Mouse (Mus musculus) liver, embryonic 14.5 days (tissue): ENCODE results near the gene Lcn6.
"Not testable (repeated sequence)": the region's sequence is repeated elsewhere in the genome, so short reads cannot be mapped to it uniquely, and the experiment has no call there.

ENCODE experiments used
- CTCF ChIP-seq: IDR thresholded peaks from 2 replicates; pipeline ENCODE4 v1.5.1; 2016; ENCODE audit warnings: antibody characterized with exemption, low read depth, control low read depth
- EP300 ChIP-seq: IDR thresholded peaks from 2 replicates; pipeline ENCODE4 v1.6.1; 2016; ENCODE audit warnings: antibody characterized with exemption, low read depth

GRCm38 (mm10) chr2:25709791-25710190, 33.2 kb downstream of the Lcn6 start:
- TF ChIP-seq CTCF, EP300: not testable (repeated sequence)
